Mouse (Mus musculus) liver (tissue): ENCODE data around the gene Etl4.
A peak's percentile ranks its signal among the peaks of the same experiment; 100 is the strongest.
"Not testable (repeated sequence)": the region's sequence is repeated elsewhere in the genome, so short reads cannot be mapped to it uniquely, and the experiment has no call there.

Source experiments
- DNase-seq: peaks from one replicate; pipeline ENCODE4 v3.0.0-alpha.2; 2020; ENCODE audit warnings: mixed read lengths

The Etl4 gene

GRCm38 (mm10) chr2:20665309-20665971 lies 755.9 kb downstream of the Etl4 start:
- no peak for DNase-seq

- peak; percentile 13 for DNase-seq
Observed at GRCm38 (mm10) chr2:20666051-20666478, 756.5 kb downstream of the Etl4 start.

- no peak for DNase-seq
Observed at GRCm38 (mm10) chr2:20667876-20668275, 758.3 kb downstream of the Etl4 start.

GRCm38 (mm10) chr2:20668276-20669030 lies 758.9 kb downstream of the Etl4 start:
- not testable (repeated sequence) for DNase-seq

- no peak for DNase-seq
Observed at GRCm38 (mm10) chr2:20669367-20669766, 759.8 kb downstream of the Etl4 start.

DNA sequence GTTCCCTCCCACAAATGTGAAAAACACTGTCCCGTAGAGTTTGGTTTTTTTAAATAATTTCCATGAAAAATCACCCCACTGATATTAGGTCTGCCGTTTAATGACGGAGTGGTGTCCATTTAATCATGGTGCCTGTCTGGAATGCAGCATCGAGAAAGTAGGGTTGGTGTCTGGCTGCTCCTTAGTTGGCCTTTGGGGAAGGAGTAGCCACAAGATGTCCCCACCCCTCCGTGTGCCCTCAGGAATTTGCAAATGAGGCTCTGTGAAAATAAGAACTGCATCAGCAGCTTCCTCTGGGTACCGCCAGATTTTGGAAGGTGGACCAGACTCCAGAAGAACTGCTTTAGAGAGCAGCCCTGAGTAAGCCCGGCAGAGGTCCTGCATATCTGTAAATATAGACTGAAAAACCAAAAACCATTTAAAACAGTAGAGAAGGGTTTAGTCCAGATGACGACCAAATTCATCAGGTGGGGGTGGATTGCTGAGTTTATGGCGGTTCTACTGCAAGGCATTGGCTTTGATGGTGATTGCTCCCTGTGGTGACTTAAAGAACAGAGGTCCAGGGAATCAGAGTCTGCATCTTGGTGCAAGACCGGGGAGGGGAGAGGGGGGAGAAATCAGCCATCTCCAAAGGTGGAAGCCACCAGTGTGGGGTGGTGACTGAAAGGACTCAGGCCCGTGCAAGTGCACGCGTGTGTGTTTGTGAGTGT lies 762.1 kb downstream of the Etl4 start:
- DNase-seq, result no peak

DNA sequence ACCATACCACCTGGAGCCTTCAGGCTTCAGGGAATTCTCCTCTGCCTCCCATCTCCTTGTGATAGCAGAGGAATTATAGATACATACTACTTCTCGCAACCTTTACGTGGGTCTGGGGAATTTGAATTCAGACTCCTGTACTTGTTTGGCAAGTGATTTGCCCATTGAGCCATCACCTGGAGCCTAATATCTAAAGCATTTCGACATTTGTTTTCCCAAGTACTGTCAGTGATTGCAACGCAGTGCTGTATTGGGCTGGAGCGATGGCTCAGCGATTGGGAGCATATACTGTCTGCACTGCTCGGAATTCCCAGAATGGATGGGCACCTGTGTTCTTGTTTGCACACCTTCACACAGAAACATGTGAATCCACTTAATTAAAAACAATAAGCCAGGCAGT lies 762.7 kb downstream of the Etl4 start:
- no peak for DNase-seq

DNA sequence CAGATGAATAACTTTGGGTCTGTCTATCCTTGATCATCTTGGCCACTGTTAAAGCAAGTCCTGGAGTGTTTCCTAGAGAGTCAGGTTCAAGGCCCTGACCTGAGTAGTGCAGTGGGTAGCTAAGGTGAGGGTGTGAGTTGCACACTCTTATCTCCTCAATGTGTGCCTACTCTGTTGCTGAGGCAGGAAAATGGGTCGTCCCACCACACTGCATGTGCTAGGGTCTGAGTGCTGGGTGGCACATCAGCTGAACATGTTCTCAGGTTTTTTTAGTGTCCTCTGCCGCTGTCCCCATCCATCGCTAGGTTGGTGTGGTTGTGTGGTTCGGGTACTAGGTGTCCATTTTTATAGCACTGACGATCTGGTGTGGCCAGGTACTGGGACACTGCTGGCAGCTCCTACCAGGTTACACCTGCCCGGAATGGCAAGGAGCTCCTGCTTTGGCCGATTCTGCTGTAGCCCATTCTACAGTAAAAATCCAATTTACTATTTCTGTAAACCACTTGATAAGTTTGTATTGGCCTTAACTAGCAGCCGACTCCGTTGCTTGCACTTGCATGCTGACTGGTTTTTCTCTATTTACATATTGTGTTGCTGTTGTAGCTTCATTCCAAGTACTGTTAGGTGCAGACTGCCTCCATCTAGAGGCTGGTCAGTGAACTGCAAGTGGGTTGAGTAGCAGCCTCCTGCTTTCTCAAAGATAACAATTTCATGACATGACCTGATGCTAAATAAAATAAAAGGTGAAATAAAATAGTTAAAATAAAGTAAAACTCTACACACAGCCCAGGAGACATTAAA lies 763.4 kb downstream of the Etl4 start:
- DNase-seq, result peak; percentile 50

GRCm38 (mm10) chr2:20676379-20676778 lies 766.8 kb downstream of the Etl4 start:
- peak; percentile 26 for DNase-seq

GRCm38 (mm10) chr2:20678793-20679192 lies 769.2 kb downstream of the Etl4 start:
- DNase-seq, result no peak

- DNase-seq, result not testable (repeated sequence)
Observed at GRCm38 (mm10) chr2:20682203-20682602, 772.6 kb downstream of the Etl4 start.

- no peak for DNase-seq
Observed at GRCm38 (mm10) chr2:20689389-20689788, 779.8 kb downstream of the Etl4 start.

DNA sequence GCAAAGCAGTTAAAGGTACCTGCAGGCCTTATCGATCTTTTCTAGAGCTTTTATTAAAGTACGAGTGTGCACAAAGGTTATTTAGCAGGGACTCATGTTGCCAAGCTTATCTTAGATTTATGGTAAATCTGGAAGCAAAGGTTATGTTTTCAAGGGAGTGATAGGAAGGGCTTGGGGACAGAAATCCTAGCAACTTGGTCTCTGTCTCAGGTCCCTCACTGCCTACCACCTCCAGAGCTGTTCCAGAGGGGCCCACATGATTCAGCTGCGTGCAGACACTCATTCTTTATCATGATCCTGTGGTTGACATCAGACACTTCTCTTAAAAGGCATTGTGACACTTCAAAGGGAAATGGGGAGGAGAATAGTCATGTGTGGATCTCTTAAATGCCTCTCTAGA lies 783.3 kb downstream of the Etl4 start:
- DNase-seq, result no peak

DNA sequence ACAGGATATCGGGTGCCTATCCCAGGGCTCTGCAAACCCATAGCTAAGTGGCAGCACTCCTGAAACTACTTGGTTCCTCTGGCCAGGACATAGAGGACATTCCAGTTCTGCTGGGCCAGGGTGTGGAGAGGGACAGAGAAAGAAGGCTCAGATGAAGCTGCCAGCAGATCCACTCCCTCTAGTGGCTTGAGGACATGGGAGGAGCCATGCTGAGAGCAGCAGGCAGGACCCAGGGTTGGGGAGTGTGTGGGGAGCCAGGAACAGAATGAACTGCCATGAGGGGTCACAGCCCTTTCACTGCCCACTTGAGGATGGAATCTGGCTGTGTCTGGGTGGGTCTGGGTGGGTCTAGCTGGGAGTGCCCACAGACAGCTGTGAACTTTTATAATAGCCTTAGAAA lies 784.2 kb downstream of the Etl4 start:
- no peak for DNase-seq

DNA sequence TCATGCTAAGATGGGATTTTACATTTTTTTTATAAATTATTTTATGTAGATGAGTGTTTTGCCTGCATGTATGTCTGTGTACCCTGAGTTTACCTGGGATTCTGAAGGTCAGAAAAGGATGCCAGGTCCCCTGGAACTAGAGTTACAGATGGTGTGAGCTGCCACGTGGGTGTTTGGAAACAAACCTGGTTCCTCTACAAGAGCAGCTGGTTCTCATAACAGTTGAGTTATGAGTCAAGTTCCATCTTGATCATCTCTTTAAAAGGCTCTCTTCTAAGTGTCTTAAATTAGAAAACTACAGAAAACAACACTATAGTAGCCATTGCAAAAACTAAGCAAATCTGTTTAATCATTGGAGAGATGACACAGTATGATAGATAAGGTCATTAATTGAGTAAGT lies 788.1 kb downstream of the Etl4 start:
- no peak for DNase-seq

- DNase-seq, result no peak
Observed at GRCm38 (mm10) chr2:20705110-20705509, 795.5 kb downstream of the Etl4 start.

DNA sequence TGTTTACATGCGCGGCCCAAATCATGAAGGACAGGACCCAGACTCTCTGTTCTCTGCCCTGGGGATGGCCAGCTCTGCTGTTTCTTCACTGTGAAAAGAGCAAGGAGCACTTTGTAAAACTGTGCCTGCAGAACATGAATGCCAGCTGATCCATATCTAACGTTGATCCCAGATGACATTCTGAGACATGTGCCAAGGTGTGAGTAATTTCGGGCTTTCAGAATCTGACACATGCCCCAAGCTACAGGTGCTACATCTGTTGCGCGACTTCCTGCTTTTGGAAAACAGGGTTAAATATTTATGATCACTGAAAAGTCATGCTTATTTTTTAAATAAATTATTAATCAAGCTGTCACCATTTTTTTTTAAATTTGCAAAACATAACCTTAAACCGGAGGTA lies 801.0 kb downstream of the Etl4 start:
- no peak for DNase-seq

DNA sequence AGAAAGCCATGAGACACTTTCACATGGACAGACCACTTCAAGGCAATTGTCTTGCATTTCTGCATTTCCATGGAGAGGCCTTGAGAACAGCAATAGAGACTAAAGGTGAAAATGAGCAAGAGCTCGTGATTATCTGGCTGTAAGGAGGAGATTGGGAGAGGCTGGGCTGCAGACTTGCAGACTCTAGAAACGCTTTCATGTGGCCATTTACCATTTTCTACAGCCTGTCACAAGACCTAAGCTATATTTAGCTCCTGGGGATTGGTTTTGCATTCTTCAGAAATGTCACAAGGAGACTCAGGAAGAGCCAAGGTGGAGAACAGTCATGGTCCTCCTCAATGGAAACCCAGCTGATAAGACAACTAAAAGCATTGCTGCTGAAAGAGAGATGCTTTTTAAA lies 801.4 kb downstream of the Etl4 start:
- DNase-seq, result no peak

GRCm38 (mm10) chr2:20719105-20719504 lies 809.5 kb downstream of the Etl4 start:
- no peak for DNase-seq

GRCm38 (mm10) chr2:20721098-20721497 lies 811.5 kb downstream of the Etl4 start:
- DNase-seq, result no peak

DNA sequence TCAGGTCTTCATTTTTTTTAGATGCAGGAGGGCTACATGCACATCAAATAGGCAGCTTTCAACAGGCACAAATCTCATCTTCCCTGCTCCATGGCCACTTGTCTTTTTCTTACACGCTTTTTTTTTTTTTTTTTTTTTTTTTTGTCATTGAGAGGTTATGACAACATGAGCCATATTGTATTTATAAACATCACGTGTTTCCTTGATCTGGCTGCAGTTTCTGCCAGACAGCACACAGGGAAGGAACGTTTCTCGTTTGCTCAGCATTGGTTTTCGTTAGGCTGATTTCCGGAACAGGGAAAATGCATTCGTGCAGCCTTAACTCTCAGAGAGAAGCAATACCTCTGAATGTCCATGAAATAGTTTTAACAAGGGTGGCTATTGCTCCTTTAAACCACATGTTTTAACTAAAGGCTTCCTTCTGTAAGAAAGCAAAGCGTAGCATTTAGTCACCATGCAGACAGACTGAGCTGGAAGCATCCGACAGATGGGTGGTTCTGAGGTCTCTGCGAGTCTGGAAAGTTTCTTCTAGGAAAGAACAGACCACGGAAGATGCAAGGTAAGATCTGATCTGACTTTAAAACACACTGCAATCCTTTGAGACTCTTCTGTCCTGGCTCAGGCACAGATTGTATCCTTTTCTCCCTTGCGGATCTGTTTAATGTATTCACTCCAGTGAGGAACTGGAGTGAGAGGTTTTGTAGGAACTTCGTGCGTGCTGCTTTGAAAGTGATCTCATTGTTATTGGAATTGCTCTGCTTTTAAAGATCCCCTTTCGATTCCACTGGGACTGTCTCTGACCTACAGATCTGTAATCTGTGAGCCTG lies 812.8 kb downstream of the Etl4 start:
- DNase-seq, result no peak
